Mouse (Mus musculus): ENCODE data around the gene Bcl2l13.

DNA sequence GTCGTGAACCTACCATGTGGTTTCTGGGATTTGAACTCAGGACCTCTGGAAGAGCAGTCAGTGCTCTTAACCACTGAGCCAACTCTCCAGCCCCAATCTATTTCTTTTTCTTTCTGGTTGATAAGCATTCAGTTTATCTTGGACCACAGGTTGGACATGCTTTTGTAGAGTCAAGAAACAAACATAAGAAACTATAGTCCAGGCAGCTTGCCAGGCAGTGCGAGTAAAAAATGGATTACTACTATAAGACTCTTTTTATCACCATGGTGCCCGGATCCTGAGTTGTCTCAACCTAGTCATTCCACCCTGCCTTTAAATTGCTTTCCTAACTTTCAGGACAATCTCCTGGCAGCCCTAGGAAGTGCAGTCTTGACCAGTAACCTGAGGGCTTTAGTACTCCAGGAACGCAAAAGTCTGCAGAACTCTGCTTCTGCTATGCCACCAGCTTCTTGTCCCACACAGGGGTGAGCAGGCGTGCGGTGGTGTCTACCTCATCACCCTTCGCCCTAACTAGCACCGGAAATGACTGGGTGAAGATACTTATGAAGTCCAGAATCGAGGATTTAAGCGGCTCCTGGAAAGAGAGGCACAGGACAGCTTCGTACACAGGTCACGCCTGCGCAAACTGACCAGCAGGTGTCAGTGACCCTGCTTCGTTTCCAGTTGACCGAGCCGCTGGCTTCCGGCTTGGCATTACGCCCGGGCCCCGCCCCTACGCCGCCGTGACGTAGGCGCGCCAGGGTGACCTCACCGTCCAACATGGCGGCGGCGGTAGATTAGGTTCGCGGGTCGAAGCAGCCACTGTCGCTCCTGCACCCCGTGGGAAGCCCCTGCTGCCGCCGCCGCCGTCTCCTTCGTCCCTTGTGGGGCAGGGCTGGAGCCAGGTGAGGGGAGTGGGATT, at the start of gene Bcl2l13:
- no peak for TF ChIP-seq CTCF (IDR thresholded peaks at IDR 0.05; ENCODE audit: low read depth, low read length)
- no peak for TF ChIP-seq TAL1 (conservative IDR thresholded peaks at IDR 0.05; ENCODE audit: low read depth, low read length)

Data from G1E (cell line).